Mouse (Mus musculus) MEL (cell line): ENCODE measurements at regions not wholly inside any gene's neighbourhood (a gene's known extent, or its start where the extent isn't known, plus 50 kb on each side); places are given as distances from the start of the nearest gene placed in this dataset.

Source experiments
- DNase-seq: peaks from one replicate; pipeline ENCODE4 v3.0.0; 2011; ENCODE audit warnings: low read depth, low spot score
- H3K27ac ChIP-seq: 2 replicates; pipeline ENCODE4 v1.5.1; 2012; ENCODE audit warnings: low read depth, mild to moderate bottlenecking, control low read depth, low read length, moderate library complexity; ENCODE audit not compliant: control insufficient read depth
- H3K27me3 ChIP-seq, 2 experiments: fragments of 150-350 bp in 1 of 2; sonication (generic) in 1 of 2; 2 replicates each; pipeline ENCODE4 v1.6.1; 2012; ENCODE audit warnings: low read length in 2 of 2, mild to moderate bottlenecking in 2 of 2, improper control_type of control experiment in 1 of 2, moderate library complexity in 1 of 2; ENCODE audit not compliant: insufficient read depth in 2 of 2, control insufficient read depth in 1 of 2
- H3K36me3 ChIP-seq, 2 experiments: 2 replicates each; pipeline ENCODE4 v1.6.1; 2012 to 2014; ENCODE audit warnings: low read length in 2 of 2, improper control_type of control experiment in 1 of 2, inconsistent platforms in 1 of 2, mild to moderate bottlenecking in 1 of 2; ENCODE audit not compliant: insufficient read depth in 2 of 2, control insufficient read depth in 1 of 2
- H3K4me1 ChIP-seq, 2 experiments: fragments of 150-350 bp in 1 of 2; sonication (generic) in 1 of 2; 2 replicates each; pipeline ENCODE4 v1.6.1; 2012; ENCODE audit warnings: low read length in 2 of 2, improper control_type of control experiment in 1 of 2, mild to moderate bottlenecking in 1 of 2; ENCODE audit not compliant: insufficient read depth in 2 of 2, control insufficient read depth in 1 of 2
- H3K4me3 ChIP-seq, 2 experiments: fragments of 150-350 bp in 1 of 2; sonication (generic) in 1 of 2; 2 replicates each; pipeline ENCODE4 v1.5.1; 2012; ENCODE audit warnings: low read depth in 2 of 2, low read length in 2 of 2, mild to moderate bottlenecking in 2 of 2, moderate library complexity in 2 of 2, control low read depth in 1 of 2, improper control_type of control experiment in 1 of 2; ENCODE audit not compliant: control insufficient read depth in 1 of 2, insufficient read depth in 1 of 2
- H3K79me2 ChIP-seq: 2 replicates; pipeline ENCODE4 v1.6.1; 2012; ENCODE audit warnings: mild to moderate bottlenecking, low read length, moderate library complexity; ENCODE audit not compliant: control insufficient read depth, poor library complexity, insufficient read depth
- H3K9ac ChIP-seq: 2 replicates; pipeline ENCODE4 v1.6.1; 2012; ENCODE audit warnings: low read depth, mild to moderate bottlenecking, control low read depth, low read length, moderate library complexity; ENCODE audit not compliant: control insufficient read depth, poor library complexity, severe bottlenecking
- H3K9me3 ChIP-seq: fragments of 150-350 bp; sonication (generic); replicated peaks from 2 replicates; pipeline ENCODE4 v1.6.1; 2012; ENCODE audit warnings: mild to moderate bottlenecking, low read length, improper control_type of control experiment, moderate library complexity; ENCODE audit not compliant: insufficient read depth
- BHLHE40 ChIP-seq: IDR thresholded peaks from 2 replicates; pipeline ENCODE4 v1.6.1; 2012; ENCODE audit warnings: low read depth, mild to moderate bottlenecking, inconsistent platforms, low read length, improper control_type of control experiment, borderline replicate concordance
- CTCF ChIP-seq, 3 experiments: IDR thresholded peaks in 2 of 3; conservative IDR thresholded peaks in 1 of 3; 2 replicates each; pipeline ENCODE4 v1.5.1; 2011 to 2012; ENCODE audit warnings: low read length in 3 of 3, low read depth in 2 of 3, mild to moderate bottlenecking in 2 of 3, improper control_type of control experiment in 1 of 3, inconsistent platforms in 1 of 3, mixed read lengths in 1 of 3, moderate library complexity in 1 of 3; ENCODE audit not compliant: control insufficient read depth in 1 of 3, insufficient read depth in 1 of 3, poor library complexity in 1 of 3, severe bottlenecking in 1 of 3
- ELF1 ChIP-seq: IDR thresholded peaks from 2 replicates; pipeline ENCODE4 v1.6.1; 2014; ENCODE audit warnings: low read depth, mild to moderate bottlenecking, inconsistent platforms, low read length, improper control_type of control experiment, moderate library complexity
- EP300 ChIP-seq, 2 experiments: IDR thresholded peaks; 2 replicates each; pipeline ENCODE4 v1.6.1; 2011; ENCODE audit warnings: improper control_type of control experiment in 2 of 2, low read length in 2 of 2, low read depth in 1 of 2, mild to moderate bottlenecking in 1 of 2
- ETS1 ChIP-seq: IDR thresholded peaks from 2 replicates; pipeline ENCODE4 v1.6.1; 2012; ENCODE audit warnings: low read depth, mild to moderate bottlenecking, inconsistent platforms, low read length, improper control_type of control experiment, moderate library complexity
- MAX ChIP-seq: IDR thresholded peaks from 2 replicates; pipeline ENCODE4 v1.6.1; 2011; ENCODE audit warnings: low read length, improper control_type of control experiment
- MXI1 ChIP-seq: IDR thresholded peaks from 2 replicates; pipeline ENCODE4 v1.6.1; 2011; ENCODE audit warnings: mild to moderate bottlenecking, low read depth, low read length, improper control_type of control experiment
- NELFE ChIP-seq: IDR thresholded peaks from 2 replicates; pipeline ENCODE4 v1.6.1; 2011; ENCODE audit warnings: low read depth, low read length, improper control_type of control experiment
- NRF1 ChIP-seq: IDR thresholded peaks from 2 replicates; pipeline ENCODE4 v1.6.1; 2014; ENCODE audit warnings: low read depth, mild to moderate bottlenecking, inconsistent platforms, low read length, improper control_type of control experiment, moderate library complexity; ENCODE audit not compliant: poor library complexity, insufficient read depth, severe bottlenecking
- RCOR1 ChIP-seq: IDR thresholded peaks from 2 replicates; pipeline ENCODE4 v1.6.1; 2012; ENCODE audit warnings: low read depth, mild to moderate bottlenecking, inconsistent platforms, low read length, improper control_type of control experiment
- TBP ChIP-seq: IDR thresholded peaks from 2 replicates; pipeline ENCODE4 v1.8.0; 2011; ENCODE audit warnings: low read depth, low read length, improper control_type of control experiment
- USF1 ChIP-seq: IDR thresholded peaks from 2 replicates; pipeline ENCODE4 v1.6.1; 2014; ENCODE audit warnings: low read depth, mild to moderate bottlenecking, inconsistent platforms, low read length, improper control_type of control experiment, moderate library complexity
- USF2 ChIP-seq, 2 experiments: IDR thresholded peaks; 2 replicates each; pipeline ENCODE4 v1.6.1; 2011 to 2012; ENCODE audit warnings: improper control_type of control experiment in 2 of 2, low read length in 2 of 2, borderline replicate concordance in 1 of 2, inconsistent platforms in 1 of 2, low read depth in 1 of 2, mild to moderate bottlenecking in 1 of 2; ENCODE audit not compliant: insufficient read depth in 1 of 2
- ZKSCAN1 ChIP-seq: IDR thresholded peaks from 2 replicates; pipeline ENCODE4 v1.6.1; 2012; ENCODE audit warnings: low read depth, mild to moderate bottlenecking, inconsistent platforms, low read length, improper control_type of control experiment, moderate library complexity
- ZMIZ1 ChIP-seq: IDR thresholded peaks from 2 replicates; pipeline ENCODE4 v1.6.1; 2012; ENCODE audit warnings: low read depth, mild to moderate bottlenecking, inconsistent platforms, low read length, improper control_type of control experiment, moderate library complexity

- no peak for TF ChIP-seq MAX
- 0 out of 4 replicates have a peak, but pooled peaks of 1 of the 2 experiments have one; percentile 24 for TF ChIP-seq USF2 (IDR thresholded peaks at IDR 0.05; ENCODE audit: borderline replicate concordance in 1 of 2, insufficient read depth in 1 of 2, low read depth in 1 of 2, low read length in 2 of 2)
- TF ChIP-seq ETS1: peak; percentile 86
- TF ChIP-seq BHLHE40: peak; percentile 89
- TF ChIP-seq USF1: peak; percentile 80
- no peak for TF ChIP-seq EP300 (IDR thresholded peaks at IDR 0.05; ENCODE audit: low read depth in 1 of 2, low read length in 2 of 2)
- TF ChIP-seq RCOR1: 0 out of 2 replicates have a peak, but pooled peaks have one; percentile 10
- no peak for TF ChIP-seq ZKSCAN1
- TF ChIP-seq, all 39 proteins: peak for 5
- no peaks in the 10 kb centered on the region for H3K27me3 ChIP-seq
- H3K9ac ChIP-seq: no peak overlapping the region
- DNase-seq: peak; percentile 43
- peaks cover 0 to 5% of the 10 kb centered on the region in 2 experiments; a peak in 1 of 4 replicates for H3K4me1 ChIP-seq
- H3K79me2 ChIP-seq: no peaks in the 10 kb centered on the region
- H3K4me3 ChIP-seq: no peak overlapping the region
- H3K9me3 ChIP-seq: no peaks in the 10 kb centered on the region
- H3K36me3 ChIP-seq: no peaks in the 10 kb centered on the region; a peak in 1 of 4 replicates
- no peak overlapping the region for H3K27ac ChIP-seq
These were observed 755.6 kb downstream of the Hace1 start for GRCm38 (mm10) chr10:46333231-46333630.

DNA sequence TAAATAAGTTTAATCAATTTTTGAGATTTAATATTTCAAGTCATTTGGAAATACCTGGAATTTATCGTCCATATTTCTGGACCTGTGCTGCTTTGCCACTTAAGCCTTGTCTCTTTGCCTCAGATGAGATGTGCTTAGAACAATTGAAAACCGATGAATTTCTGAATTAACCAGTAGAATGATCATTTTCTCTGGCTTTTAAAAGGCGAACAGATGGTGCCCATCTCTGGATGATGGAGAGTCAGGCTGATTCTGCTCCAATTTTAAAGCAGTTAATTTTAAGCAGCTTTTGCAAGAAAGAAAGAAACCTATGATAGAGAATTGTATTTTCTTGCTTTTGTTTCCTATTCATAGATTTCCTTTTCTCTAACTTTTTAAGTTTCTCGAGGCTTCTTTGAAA, 767.7 kb downstream of the Hace1 start:
- Histone ChIP-seq H3K9ac (no peak overlapping the region), H3K4me3 (no peak overlapping the region), H3K36me3 (peaks cover 0 to 9% of the 10 kb centered on the region in 2 experiments; a peak in 2 of 4 replicates), H3K27me3 (no peaks in the 10 kb centered on the region), H3K9me3 (no peaks in the 10 kb centered on the region), H3K27ac (no peak overlapping the region), H3K4me1 (peaks cover 0 to 16% of the 10 kb centered on the region in 2 experiments; a peak in 2 of 4 replicates), H3K79me2 (no peaks in the 10 kb centered on the region)
- no peak for DNase-seq
- TF ChIP-seq ELF1: no peak
- no peak for TF ChIP-seq USF1
- TF ChIP-seq NRF1: no peak
- TF ChIP-seq ZMIZ1: no peak
- no peak for TF ChIP-seq CTCF (IDR thresholded peaks at IDR 0.05 in 2 of 3, conservative IDR thresholded peaks at IDR 0.05 in 1 of 3; ENCODE audit: control insufficient read depth in 1 of 3, insufficient read depth in 1 of 3, low read depth in 2 of 3, low read length in 3 of 3, poor library complexity in 1 of 3, severe bottlenecking in 1 of 3)
- TF ChIP-seq MXI1: no peak
- no peak for TF ChIP-seq USF2 (IDR thresholded peaks at IDR 0.05; ENCODE audit: borderline replicate concordance in 1 of 2, insufficient read depth in 1 of 2, low read depth in 1 of 2, low read length in 2 of 2)
- TF ChIP-seq BHLHE40: no peak
- TF ChIP-seq TBP: no peak
- no peak for TF ChIP-seq NELFE
